Mouse (Mus musculus) ovary, postnatal 14 days (tissue): ENCODE data around the gene Usp25.

ENCODE experiments used
- DNase-seq: peaks from one replicate; pipeline ENCODE4 v3.0.0; 2022; ENCODE audit warnings: low spot score

The Usp25 gene

GRCm38 (mm10) chr16:77146801-77147200 lies 133.3 kb downstream of the Usp25 start:
- no peak for DNase-seq

GRCm38 (mm10) chr16:77150338-77150737 lies 136.8 kb downstream of the Usp25 start:
- DNase-seq = no peak

GRCm38 (mm10) chr16:77150884-77151283 lies 137.4 kb downstream of the Usp25 start:
- DNase-seq = no peak

GRCm38 (mm10) chr16:77152288-77152687 lies 138.8 kb downstream of the Usp25 start:
- no peak for DNase-seq

GRCm38 (mm10) chr16:77153216-77153715 lies 139.8 kb downstream of the Usp25 start:
- DNase-seq = no peak

- no peak for DNase-seq
These were observed 140.3 kb downstream of the Usp25 start for GRCm38 (mm10) chr16:77153815-77154214.

- DNase-seq = no peak
These were observed 141.3 kb downstream of the Usp25 start for GRCm38 (mm10) chr16:77154831-77155230.
